Mouse (Mus musculus) frontal cortex, postnatal 25 days (tissue): Measurements from ENCODE around the gene Fbxl3.

Experiments used
- DNase-seq, 2 experiments: peaks; one replicate each; pipeline ENCODE4 v3.0.0; 2022; ENCODE audit warnings: low spot score in 2 of 2

The Fbxl3 gene

GRCm38 (mm10) chr14:103085840-103086533 lies 13.4 kb downstream of the Fbxl3 start:
- DNase-seq = no peak

- DNase-seq = no peak
Observed at GRCm38 (mm10) chr14:103079209-103079977, 20.0 kb downstream of the Fbxl3 start.

GRCm38 (mm10) chr14:103078006-103078912 lies 21.1 kb downstream of the Fbxl3 start:
- DNase-seq = no peak

- no peak for DNase-seq
Observed at GRCm38 (mm10) chr14:103077272-103078005, 21.9 kb downstream of the Fbxl3 start.

- no peak for DNase-seq
Observed at GRCm38 (mm10) chr14:103075166-103075565, 24.2 kb downstream of the Fbxl3 start.

- no peak for DNase-seq
Observed at GRCm38 (mm10) chr14:103073825-103074224, 25.5 kb downstream of the Fbxl3 start.

- DNase-seq = no peak
Observed at GRCm38 (mm10) chr14:103072731-103073130, 26.6 kb downstream of the Fbxl3 start.

GRCm38 (mm10) chr14:103071471-103071870 lies 27.9 kb downstream of the Fbxl3 start:
- DNase-seq = no peak

GRCm38 (mm10) chr14:103070790-103071189 lies 28.6 kb downstream of the Fbxl3 start:
- DNase-seq = no peak

GRCm38 (mm10) chr14:103069864-103070611 lies 29.3 kb downstream of the Fbxl3 start, which contains the start of gene Cln5:
Gene Cln5, plus strand, starts transcription at chr14:103070216.
- peak; percentile 69 to 84 for DNase-seq

- DNase-seq = no peak
Observed at GRCm38 (mm10) chr14:103069465-103069863, 29.9 kb downstream of the Fbxl3 start.

- DNase-seq = peak; percentile 72 to 77
Observed at GRCm38 (mm10) chr14:103065294-103066167, 33.8 kb downstream of the Fbxl3 start.

GRCm38 (mm10) chr14:103059495-103059894 lies 39.9 kb downstream of the Fbxl3 start:
- DNase-seq = no peak

GRCm38 (mm10) chr14:103058998-103059397 lies 40.4 kb downstream of the Fbxl3 start:
- no peak for DNase-seq

GRCm38 (mm10) chr14:103056601-103057000 lies 42.8 kb downstream of the Fbxl3 start:
- DNase-seq = no peak

GRCm38 (mm10) chr14:103054731-103055130 lies 44.6 kb downstream of the Fbxl3 start:
- no peak for DNase-seq

GRCm38 (mm10) chr14:103051159-103051769 lies 48.1 kb downstream of the Fbxl3 start:
- peak; percentile 72 to 74 for DNase-seq

GRCm38 (mm10) chr14:103048292-103049086 lies 50.9 kb downstream of the Fbxl3 start:
- DNase-seq = no peak
